Mouse (Mus musculus) layer of hippocampus, postnatal 10 days (tissue): ENCODE results near the gene Srms. TPM values are rescaled to one million over a fixed set of nuclear protein-coding genes. Genes with fewer than 3 reads are reported as not detected.
A peak's percentile ranks its signal among the peaks of the same experiment; 100 is the strongest.

Experiments
- DNase-seq, 2 experiments: peaks; one replicate each; pipeline ENCODE4 v3.0.0; 2021; ENCODE audit warnings: low spot score in 2 of 2
- long read RNA-seq: library from polyadenylated mRNA; stranded (forward); transcript quantifications from one replicate; pipeline ENCODE4 v2.0.0, GENCODE M21; 2023
- total RNA-seq, 2 experiments: library from RNA; stranded (reverse); gene quantifications; 2 replicates each; pipeline ENCODE4 v1.2.3; 2021

Gene Srms
- total RNA-seq, result under 1 TPM in 1 of 2 experiments, not detected in 1; 0.25 TPM
- long read RNA-seq, result 0 reads

DNA sequence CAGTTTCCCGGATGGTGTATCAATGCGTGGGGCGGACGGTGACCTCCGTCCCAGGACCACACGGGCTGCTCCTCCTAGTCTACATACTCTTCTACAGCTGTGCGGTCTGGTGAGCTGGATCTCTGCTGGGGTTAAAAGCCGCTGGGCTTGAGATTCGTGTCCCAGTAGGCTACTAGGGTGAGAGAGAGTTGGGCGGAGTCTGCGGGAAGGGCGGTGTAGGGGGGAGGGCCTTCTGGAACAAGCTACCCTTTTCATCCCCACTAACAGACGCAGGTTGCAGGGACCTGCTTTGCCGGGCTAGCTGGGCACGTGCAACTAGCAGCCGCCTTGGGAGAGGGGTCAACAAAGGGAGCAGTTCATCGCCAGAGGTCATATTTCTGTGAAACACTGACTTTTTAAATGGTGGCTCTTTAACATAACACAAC is at the start of gene Srms:
Gene Srms, minus strand, starts transcription at position 165 of the 425 bp plus-strand sequence.
- peak in 1 of 2 experiments; percentile 12 for DNase-seq

DNA sequence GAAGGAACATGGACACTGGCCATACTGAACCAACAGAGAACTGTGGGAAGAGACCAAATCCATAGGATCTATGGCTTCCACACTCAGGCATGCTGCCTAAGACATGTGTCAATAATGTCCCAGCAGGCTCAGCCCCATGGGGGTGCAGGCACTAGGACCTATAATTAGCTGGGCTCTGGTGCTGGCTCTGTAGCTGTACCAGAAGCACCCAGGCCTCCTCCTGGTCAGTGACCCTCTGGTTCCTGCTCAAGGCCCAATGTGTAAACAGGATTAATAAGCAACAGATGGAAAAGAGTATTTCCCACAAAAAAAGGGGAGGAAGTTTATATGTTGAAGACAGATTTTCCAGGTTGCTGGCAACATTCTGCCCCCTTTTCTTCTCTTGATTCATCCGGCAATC is 40.3 kb upstream of the Srms start:
- no peak for DNase-seq

DNA sequence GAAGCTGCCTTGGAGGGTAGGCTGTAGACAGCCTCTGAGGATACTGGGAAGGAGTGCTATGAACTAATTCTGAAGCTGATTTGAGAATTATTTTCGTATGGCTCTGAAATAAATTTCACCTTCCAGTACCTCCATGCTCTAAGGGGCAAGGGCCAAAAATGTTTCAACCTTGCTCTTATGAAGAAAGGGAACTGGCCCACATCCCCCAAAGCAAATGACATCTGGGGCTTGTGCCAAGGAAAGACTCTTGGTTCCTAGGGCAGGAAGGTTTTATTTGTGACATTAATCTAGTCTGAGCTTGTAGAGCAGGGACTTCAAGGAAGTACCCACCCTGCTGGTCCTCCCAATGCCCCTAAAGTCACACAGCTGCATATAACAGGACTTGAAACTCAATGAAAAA is 38.9 kb upstream of the Srms start:
- DNase-seq, result no peak

DNA sequence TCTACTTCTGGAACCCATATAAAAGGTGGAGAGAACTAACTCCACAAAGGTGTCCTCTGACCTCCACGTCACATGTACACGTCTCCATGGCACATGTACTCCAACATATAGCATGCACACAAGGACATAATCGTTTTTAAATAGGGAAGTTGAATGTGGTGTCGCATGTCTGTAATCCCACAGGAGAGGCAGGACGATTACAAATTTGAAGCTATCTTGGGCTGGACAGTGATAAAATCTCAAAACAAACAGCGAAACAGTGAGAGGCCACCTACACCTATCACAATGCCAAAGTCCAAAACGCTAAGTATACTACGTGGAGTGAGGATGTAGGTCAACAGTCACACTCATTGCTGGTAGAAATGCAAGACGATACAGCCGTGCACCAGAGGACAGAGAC is 36.2 kb upstream of the Srms start:
- no peak for DNase-seq

DNA sequence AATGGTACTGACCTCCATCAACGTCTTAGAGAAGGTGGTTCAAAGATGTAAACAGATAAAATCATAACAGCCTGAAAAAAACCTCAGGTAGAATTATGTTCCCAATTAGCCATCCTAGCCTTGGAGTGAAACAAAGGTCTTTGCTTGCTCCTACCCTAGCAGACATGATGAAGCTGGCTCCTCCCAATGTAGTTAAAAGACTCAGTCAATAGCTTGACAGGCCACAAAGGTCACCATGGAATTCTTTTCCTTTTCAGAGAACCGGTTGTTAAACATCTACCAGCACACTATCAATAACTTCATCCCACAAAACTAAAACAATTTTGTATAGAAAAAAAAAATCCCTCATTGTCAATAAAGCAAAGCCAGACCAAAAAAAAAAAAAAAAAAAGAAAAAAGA is 32.0 kb upstream of the Srms start:
- DNase-seq, result no peak

DNA sequence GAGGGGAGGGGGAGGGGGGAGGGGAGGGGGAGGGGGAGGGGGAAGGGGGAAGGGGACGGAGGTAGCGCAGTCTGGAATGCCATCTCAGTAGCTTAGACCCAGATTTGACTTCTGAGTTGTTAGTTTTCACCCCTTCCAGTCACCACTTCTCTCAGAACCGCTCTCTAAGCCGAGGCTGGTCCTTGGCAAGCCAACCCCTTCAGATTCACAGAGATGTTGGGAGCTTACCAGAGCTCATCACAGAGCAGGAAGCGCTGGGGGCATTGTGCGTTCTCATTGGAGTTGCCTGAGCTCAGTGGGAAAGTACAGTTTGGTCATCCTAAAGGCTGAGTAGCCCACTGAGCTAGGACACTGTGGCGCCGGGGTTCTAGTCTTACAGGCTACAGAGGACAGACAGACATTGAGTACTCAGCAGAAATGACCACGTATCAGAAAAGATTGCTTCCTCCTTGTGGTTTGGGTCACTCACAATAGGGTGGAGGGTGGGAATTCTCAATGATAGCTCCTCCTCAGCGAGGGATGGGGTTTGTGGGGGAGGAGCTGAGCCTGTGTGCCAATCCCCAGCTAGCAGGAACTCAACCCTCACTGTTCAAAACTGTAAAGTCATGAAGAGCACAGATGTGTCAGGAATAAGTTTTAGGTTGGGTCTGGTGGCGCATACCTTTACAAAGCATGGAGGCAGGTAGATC is 30.9 kb upstream of the Srms start:
- DNase-seq, result no peak

DNA sequence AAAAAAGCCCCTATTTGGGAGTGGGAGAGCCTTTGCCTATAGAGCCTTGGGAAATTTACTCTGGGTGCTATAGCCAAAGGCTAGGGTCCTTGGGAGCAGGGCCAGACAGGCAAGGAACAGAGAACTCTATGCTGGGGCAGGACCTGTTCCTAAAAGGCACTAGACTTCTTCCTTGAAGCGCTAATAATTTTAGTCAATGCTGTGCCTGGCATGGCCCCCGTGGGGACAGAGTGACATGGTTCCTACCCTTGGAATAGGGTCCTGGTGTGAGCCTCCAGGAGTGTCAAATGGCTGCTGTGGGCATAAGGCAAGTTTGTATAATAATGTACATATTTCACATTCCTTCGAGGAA is 29.3 kb upstream of the Srms start:
- DNase-seq, result no peak

DNA sequence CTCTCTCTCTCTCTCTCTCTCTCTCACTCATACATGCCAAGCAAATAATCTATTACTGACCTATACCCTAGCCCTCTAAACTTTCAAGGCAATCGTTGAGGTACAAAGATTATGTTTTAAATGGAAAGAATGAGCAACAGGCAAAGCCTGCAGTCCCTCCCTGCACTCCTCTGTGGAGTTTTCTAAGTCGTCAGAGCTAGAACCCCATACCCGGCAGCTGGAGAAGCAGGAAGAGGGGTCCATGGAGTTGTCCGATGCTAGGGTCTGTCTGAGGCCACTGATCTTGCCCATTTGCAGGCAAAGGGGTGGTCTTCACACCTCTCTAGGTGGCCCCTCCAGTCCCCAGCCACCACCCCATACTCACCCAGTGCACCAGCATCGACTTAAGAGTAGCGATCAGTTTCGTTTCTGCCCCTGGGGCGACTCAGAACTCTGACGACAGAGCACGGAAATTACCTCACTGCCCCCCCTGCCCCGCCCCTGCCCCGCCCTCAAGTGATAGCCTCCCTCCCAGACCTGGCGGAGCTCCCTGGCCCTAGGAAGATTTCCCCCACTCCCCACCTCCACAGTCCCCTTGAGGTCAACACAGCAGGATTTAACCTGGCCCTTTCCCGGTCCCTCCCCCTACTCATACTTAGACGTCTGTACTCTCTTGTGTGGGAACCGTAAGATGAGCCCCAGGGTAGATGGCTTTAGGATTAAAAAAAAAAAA is 28.8 kb upstream of the Srms start, which contains the start of gene Helz2:
Gene Helz2, minus strand, starts transcription at position 426 of the 712 bp plus-strand sequence.
- no peak for DNase-seq

DNA sequence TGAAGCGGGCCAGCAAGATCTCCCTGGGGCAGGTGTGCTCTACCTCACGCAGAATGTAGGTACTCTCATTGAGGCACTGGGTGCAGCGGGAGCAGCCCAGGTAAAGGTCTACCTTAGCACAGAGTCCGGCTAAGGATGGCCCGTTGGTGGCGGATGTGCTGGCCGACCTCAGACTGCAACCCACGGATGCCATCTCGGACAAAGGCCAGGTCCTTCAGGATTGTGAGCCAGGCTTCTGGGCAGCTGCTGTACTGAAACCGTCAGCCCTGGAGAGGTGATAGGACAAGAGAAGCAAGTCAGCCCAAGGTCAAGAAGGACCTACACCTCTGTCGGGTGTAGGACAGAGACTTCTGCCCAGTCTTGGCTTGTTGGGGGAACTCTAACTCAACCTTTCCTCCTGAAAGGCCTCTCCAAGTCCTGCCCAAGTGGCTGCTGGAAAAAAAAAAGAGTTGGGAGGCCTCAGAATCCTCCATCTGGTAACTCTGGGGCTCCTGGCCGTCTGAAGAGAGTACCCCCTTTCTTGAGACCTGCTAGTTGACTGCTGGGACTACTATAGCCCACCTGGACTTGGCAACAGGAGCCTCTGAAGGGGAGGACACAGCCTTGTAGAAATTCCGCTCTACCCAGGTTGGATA is 27.9 kb upstream of the Srms start:
- DNase-seq, result no peak

DNA sequence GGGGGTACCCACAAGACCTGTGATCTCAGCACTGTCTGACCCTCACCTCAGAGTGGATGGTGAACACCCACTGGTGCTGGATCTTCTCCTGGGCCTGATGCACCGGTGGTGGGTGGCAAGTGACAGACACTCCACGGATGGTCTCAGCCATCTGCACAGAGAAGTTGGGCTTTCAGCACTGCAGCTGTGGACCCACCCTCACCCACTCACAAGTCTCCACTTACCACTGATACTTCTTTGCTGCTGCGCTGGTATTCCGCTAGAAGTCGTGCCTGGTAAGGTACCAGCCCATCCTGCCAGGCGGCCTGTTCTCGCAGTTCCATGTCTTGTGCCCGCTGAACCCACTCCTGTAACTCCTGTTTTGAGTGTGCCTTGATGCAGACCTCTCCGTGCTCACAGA is 26.3 kb upstream of the Srms start:
- no peak for DNase-seq

DNA sequence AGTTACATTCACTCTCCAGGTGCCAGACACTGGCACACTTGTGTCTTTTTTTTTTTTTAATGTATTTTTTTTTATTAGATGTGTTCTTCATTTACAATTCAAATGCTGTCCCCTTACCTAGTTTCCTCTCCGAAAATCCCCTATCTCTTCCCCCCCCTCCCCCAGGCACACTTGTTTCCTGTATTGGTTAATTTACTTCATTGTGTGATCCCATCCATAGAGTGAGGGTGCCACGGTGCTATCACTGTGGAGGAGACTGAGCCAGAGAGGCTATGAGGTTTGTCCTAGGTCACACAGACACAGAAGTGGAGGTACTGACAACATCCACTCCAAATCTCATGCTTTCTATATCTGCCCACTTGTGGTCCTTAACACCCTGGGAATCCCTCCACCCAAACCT is 25.9 kb upstream of the Srms start:
- no peak for DNase-seq

DNA sequence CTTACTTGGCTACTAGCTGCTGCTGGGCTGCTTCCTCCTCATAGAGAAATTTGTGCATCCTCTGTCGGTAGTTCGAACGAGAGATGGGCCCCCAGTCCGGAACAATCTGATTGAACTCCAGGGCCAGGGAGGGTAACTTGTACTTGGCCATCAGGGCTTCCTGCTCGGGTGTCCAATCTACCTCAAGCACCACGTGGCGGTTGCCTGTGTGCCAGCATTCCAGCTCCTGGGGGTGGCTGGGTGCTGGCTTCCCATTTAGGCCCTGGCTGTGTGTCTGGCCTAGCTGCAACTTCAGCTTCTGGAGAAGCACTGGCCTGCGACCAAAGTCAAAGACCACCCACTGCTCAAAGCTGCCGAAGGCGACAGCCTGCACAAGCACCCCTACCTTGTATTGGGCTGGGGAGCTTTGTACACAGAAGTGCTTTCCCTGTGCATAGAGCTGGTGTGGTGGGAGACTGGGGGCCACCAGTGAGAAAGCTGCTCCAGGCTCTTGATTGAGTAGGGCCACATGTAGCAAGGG is 25.2 kb upstream of the Srms start:
- no peak for DNase-seq

DNA sequence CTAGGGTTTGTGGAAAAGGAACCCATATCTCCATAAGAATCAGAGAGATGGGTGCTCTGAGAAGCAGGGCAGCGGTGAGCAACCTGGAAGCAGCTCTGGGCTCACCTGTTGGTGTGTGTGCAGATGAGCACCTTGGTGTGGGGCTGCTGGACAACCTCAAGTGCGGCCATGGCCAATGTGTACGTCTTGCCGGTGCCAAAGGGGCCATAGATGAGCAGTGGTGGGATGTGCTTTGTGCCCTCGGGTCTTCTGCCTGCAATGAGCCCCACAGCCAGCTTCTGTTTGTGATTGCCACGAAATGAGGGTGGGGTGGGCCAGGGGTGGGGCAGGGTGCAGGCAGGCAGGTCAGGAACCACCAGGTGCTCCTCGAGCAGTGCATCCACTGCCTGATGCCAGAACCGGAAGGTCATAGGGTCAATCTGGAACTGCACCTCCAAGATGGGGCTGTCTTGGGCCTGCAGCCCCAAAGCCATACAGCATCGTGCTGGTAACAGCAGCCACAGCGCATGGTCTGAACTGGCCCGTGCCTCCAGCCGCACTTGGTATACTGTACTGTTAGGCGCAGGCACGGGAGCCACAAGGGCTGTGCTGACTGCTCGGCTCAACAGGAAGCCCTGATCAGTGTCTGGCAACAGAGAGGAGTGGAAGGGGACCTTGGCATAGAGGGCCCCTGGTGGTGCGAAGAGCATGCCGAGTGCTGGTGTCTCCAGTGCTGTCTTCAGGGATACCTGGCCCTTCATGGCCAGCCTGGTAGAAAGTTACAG is 24.4 kb upstream of the Srms start:
- DNase-seq, result no peak

DNA sequence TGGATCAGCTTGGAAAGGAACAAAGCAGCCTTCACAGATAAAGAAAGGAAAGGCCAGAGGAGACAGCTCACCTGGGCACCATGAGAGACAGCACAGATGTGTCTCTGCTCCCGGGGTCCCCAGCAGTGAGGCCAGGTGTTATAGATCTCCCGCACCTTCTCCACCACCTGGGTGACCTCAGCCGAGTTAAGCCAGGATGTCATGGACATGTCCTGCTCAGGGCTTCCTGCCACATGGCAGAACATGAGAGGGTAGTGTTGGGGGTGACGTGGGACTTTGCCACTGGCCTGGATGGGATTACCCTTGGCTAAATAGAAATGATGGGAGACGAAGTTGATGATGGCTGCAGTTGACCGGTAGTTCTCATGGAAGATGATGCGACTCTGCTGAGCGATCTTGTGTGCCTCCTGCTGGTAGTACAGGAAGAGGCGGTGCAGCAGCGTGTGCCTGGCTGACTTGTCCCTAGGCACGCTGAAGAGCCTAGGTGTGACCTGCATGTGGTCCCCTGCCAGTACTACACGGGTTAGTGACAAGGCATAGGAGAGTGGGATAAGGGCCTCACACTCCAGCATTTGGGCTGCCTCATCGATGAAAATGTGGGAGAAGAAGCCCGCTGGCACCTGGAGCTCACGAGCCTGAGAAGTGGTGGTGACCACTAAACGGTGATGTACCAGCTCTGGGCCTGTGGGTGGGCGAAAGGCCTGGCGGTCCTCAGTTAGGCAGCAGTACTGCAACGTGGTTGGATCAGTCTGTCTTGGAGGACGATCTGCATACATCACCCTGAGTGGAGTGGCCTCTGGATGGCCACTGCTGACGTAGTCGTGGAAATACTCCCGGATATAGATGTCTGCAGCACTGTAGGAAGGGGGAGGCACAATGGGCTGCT is 22.9 kb upstream of the Srms start:
- no peak for DNase-seq

DNA sequence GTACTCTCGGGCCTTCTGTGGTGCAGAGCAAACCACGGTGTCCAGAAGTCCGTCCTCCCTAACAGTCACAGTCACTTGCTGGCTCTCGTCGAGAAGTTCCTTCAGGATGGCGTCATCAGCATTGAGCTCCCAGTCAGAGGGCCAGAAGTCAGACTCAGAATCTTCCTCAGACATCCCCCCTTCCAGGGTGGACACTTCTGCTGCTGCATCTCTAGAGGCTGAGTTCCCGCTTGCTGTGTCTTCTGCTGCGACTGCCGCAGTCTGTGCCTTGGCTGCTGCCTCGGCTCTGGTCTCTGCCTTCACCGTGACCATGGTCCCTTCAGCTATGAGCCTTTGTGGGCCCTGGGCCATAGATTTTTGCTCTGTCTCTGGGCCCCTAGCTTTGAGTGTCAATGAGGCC is 21.7 kb upstream of the Srms start:
- no peak for DNase-seq

DNA sequence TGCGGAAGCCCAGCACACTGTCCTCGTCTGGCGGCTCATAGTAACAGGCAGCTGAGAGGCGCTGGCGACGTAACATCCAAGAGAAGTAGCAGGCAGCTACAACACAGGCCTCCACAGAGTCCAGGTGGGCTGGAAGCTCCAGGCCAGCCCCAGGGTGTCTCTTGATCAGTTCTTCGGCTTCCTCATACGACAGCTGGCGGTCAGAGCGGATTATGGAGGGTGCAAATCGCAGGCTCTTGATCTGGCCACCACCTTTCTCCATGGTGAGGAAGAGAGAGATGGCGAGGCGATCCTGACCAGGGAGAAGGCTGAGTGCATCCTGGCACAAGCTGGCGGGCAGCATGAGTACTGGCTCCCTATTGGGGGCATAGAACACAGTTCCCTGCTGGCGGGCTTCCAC is 20.5 kb upstream of the Srms start:
- DNase-seq, result no peak

DNA sequence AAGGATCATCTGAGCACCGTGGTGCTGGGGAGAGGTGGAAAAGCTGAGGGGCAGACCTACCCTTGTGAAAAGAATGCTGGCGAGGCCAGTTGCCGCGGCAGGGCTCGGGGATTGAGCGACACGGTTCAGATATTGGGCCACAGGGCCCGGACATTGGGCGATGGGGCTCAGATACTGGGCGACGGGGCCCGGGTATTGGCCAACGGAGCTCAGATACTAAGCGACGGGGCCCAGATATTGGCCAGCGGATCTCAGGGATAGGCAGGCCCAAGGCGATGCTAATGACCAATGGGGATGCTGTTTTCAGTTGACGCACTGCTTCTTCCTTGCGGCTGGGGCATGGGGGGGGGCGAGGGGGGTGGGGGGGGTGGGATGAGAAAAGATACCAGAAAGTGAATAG is 18.2 kb upstream of the Srms start:
- no peak for DNase-seq

DNA sequence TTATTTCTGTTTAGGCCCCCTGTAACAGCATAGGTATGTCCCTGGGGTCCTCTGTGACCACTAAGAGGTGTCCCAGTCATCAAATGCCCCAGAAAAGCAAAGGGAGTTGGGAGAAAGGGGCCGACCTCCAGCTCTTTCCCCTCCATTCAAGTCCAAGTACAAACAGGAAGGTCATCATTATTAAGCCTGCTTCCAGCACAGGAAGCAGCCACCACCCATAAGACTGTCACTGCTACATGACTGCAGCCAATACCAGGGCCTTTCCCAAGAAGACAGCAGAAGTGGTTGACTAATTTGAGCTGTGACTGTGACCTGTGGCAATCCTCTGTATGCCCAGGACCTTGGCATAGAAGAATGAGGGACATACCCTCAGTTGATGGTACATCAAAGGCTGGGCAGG is 15.3 kb upstream of the Srms start:
- DNase-seq, result no peak

DNA sequence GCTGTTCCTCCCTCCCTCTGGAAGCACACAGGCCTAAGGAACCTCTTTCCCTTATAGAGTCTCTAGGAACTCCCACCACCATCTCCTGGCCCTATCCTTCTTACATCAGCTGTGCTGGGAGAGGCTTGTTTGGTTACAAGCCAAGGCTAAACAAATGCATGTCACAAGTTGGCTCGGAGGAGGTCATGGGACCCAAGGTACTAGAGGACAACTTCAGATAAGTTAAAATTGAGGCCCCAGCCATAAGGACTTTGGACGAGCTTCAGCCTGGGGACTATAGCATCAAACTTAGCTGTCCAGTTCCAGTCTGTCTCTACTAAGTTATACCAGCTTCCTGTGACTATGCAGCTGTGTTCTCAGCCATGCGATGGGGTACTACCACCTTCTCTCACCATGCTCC is 14.1 kb upstream of the Srms start:
- DNase-seq, result no peak

DNA sequence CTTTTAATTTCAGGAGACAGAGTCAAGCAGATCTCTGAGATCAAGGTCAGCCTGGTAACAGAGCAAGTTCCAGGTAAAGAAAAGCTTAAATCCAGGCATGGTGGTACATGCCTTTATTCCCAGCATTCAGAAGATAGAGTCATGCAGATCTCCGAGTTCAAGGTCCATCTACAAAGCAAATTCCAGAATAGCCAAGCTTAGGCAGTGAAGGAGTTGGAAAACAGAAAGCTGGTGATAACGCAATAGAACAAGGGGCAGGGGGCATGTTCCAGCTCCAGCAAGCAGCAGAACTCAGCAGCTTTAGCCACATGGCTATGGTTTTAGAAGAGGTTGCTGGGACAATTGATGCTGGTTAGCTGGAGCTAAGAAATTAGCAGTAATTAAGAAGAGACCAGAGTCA is 12.0 kb upstream of the Srms start:
- DNase-seq, result no peak

DNA sequence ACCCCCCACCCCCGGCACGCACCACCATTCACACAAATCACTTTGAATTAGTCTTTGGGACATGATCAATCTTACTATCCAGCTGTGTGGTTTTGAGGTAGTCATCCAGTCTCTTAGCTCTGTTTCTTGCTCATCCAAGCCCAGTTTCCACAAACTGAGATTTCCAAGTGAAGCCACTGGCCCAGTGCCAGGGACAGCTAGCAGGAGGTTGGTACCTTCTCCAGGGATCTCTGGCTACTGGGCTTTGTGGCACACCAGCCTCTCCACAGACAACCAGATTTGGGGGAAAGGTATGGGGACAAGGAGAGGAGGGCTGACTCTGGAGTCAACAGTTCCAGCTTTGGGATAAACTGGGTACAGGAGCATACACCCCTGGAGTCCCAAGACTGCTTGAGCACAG is 7.4 kb upstream of the Srms start:
- DNase-seq, result no peak
